Mouse (Mus musculus) heart, adult 2 months (tissue): ENCODE data around the gene Gal3st3. TPM values are rescaled to one million over a fixed set of nuclear protein-coding genes. Genes with fewer than 3 reads are reported as not detected.
"Not testable (repeated sequence)": the region's sequence is repeated elsewhere in the genome, so short reads cannot be mapped to it uniquely, and the experiment has no call there.

Experiments used
- DNase-seq, 2 experiments: peaks; one replicate each; pipeline ENCODE4 v3.0.0; 2021
- H3K27ac ChIP-seq: fragments of 200-600 bp; 2 replicates; pipeline ENCODE4 v1.8.1; 2022
- H3K27me3 ChIP-seq: fragments of 200-500 bp; 2 replicates; pipeline ENCODE4 v1.6.1; 2012; ENCODE audit warnings: mild to moderate bottlenecking, low read length, inconsistent platforms, mixed read lengths; ENCODE audit not compliant: control insufficient read depth, insufficient read depth
- H3K36me3 ChIP-seq: fragments of 200-500 bp; 2 replicates; pipeline ENCODE4 v1.6.1; 2012; ENCODE audit warnings: low read length, inconsistent platforms; ENCODE audit not compliant: control insufficient read depth, insufficient read depth
- H3K4me1 ChIP-seq: fragments of 200-500 bp; 2 replicates; pipeline ENCODE4 v1.6.1; 2011; ENCODE audit warnings: low read length; ENCODE audit not compliant: control insufficient read depth, insufficient read depth
- H3K4me3 ChIP-seq: fragments of 200-600 bp; 2 replicates; pipeline ENCODE4 v1.8.1; 2022
- H3K79me2 ChIP-seq: fragments of 200-500 bp; replicated peaks from 2 replicates; pipeline ENCODE4 v1.6.1; 2012; ENCODE audit warnings: mild to moderate bottlenecking, inconsistent platforms, low read length, moderate library complexity, mixed read lengths; ENCODE audit not compliant: control insufficient read depth, insufficient read depth
- H3K9ac ChIP-seq: fragments of 200-500 bp; 2 replicates; pipeline ENCODE4 v1.6.1; 2012; ENCODE audit warnings: low read depth, mild to moderate bottlenecking, control low read depth, inconsistent platforms, low read length, mixed read lengths
- CTCF ChIP-seq: fragments of 200-600 bp; IDR thresholded peaks from 2 replicates; pipeline ENCODE4 v1.8.1; 2022; ENCODE audit warnings: antibody characterized with exemption, mild to moderate bottlenecking, moderate library complexity
- EP300 ChIP-seq: fragments of 200-500 bp; IDR thresholded peaks from 2 replicates; pipeline ENCODE4 v1.6.1; 2011; ENCODE audit warnings: low read depth, low read length, control low read depth; ENCODE audit not compliant: insufficient read depth
- POLR2A ChIP-seq: fragments of 200-500 bp; IDR thresholded peaks from 2 replicates; pipeline ENCODE4 v1.6.1; 2011; ENCODE audit warnings: mild to moderate bottlenecking, low read depth, low read length, control low read depth; ENCODE audit not compliant: insufficient read depth
- WGBS: fragments of 180-500 bp; shearing (Covaris S2); methylation state at CpG from one replicate; pipeline ENCODE4 v1.1.7; 2018; 5-methylcytosine and 5-hydroxymethylcytosine counted together
- intact Hi-C: fragments of 180-260 bp; cut with DNase I; formaldehyde crosslinking; loops from one replicate; pipeline ENCODE4 v1.15.1; 2025
- polyA plus RNA-seq: library from polyadenylated mRNA; depleted of rRNA; stranded (reverse); fragments of >200 nt; gene quantifications from 2 replicates; pipeline ENCODE4 v1.2.3, GENCODE M21; 2012
- total RNA-seq, 2 experiments: library from RNA; stranded (reverse); gene quantifications; 2 replicates each; pipeline ENCODE4 v1.2.3; 2021

Gal3st3 gene
- total and polyA plus RNA-seq, 3 experiments = 27.2 to 36.1 (median 29.9) TPM

DNA sequence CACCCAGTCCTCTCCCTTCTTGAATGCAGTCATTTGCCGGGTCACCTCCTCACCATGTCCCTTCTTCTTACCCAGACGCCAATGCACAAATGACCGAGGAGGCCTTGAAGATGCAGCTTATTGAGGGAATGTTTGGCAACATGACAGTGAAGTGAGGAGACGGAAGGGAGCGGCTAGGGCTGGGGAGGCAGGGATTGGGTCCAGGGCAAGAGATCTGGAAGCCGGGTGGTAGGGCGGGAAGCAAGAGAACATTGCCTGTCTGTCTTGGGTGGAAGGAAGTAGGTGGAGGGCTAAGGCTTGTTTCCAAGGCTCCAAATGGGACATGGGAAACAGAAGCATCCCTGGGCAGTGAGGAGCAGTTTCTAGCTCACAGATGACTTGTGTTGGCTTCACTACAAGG lies 43.2 kb downstream of the Gal3st3 start:
- DNase-seq = peak; percentile 46 to 64
- WGBS = 39% methylated on average over 7 of the region's 7 CpGs
- H3K27ac ChIP-seq = peak overlapping the region; percentile 62

DNA sequence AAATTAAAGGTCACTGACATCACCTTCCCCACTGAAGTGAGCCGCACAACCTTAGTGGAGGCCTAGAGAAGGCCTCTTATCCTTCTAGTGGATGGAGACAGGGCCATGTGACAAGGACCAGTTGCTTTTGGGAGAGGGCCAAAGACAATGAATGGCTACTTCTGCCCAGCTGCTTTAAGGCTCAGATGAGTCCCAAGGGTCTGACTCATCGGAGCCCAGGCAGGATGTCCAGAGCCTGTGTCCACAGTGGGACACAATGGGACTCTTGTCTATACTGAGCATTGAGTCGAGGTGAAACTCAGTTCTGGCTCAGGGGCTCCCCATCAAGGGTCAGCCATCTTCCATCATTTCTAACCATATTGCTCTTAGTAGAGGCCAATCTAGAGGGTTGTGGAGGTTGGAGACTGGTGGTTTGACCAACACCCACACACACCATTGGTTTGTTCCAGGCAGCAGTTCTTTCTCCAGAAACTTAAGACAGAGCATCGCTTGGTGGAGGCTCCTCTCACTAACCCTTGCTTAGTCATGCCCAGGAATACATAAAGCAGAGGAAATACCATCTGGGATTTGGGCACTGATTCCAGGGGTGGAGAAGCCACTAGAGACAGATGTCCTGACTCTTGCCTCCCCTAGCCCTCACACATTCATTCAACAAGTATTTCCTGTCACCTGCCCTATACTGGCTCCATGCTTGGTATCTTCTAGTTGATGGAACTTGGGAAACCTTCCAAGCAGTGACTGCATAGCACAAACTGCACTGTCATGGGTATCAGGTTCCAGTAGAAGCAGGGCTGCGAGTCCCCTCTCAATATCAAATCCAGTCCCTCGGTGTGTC lies 47.4 kb downstream of the Gal3st3 start:
- Histone ChIP-seq H3K9ac (no peak overlapping the region), H3K36me3 (no peaks in the 10 kb centered on the region), H3K4me1 (peaks cover 20% of the 10 kb centered on the region), H3K27me3 (no peaks in the 10 kb centered on the region), H3K79me2 (no peaks in the 10 kb centered on the region), H3K27ac (peak overlapping the region; percentile 75), H3K4me3 (no peak overlapping the region)
- TF ChIP-seq POLR2A (peak; percentile 35; the same call in 1 of the 2 replicates), CTCF (no peak), EP300 (peak; percentile 69; the same call in 1 of the 2 replicates)
- peak; percentile 55 to 75 for DNase-seq
- intact Hi-C loops = loop anchor here (5.0 kb wide), 1 partner anchor 148 kb away; no protein-coding TSS in a partner anchor
- 38% methylated on average over 6 of the region's 6 CpGs for WGBS

More for the DNA sequence above, 43.2 kb downstream of the Gal3st3 start:
- no peaks in the 10 kb centered on the region for H3K27me3 ChIP-seq
- no peak overlapping the region for H3K4me3 ChIP-seq
- no peaks in the 10 kb centered on the region for H3K36me3 ChIP-seq
- intact Hi-C loops = no loop called here
- peaks cover 17% of the 10 kb centered on the region for H3K4me1 ChIP-seq
- H3K79me2 ChIP-seq = no peaks in the 10 kb centered on the region
- TF ChIP-seq EP300 = peak; percentile 46; the same call in 1 of the 2 replicates
- no peak for TF ChIP-seq CTCF
- H3K9ac ChIP-seq = no peak overlapping the region

DNA sequence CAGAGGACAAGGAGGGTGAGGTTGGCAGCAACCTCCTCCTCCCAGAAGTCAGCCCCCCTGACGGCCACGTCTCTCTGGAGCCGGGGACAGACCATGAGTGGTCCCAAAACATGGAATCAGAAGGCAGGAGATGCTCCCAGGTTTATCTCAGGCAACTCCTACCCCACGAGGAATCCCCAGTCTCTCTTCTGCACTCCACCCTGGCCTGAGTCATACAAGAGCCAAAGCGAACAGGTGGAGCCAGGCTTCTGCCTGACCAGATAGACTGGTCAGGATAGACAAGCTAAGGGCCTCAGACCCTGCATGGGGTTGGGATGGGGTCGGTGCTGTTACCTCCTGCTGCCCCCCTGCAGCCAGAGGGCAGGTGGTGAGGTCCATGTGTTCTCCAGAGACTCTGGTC lies 49.9 kb downstream of the Gal3st3 start:
- Histone ChIP-seq H3K27ac (no peak overlapping the region), H3K9ac (no peak overlapping the region), H3K36me3 (no peaks in the 10 kb centered on the region), H3K27me3 (no peaks in the 10 kb centered on the region), H3K4me1 (peaks cover 14% of the 10 kb centered on the region), H3K79me2 (no peaks in the 10 kb centered on the region), H3K4me3 (no peak overlapping the region)
- no peak for DNase-seq
- TF ChIP-seq POLR2A = no peak
- no peak for TF ChIP-seq CTCF
- TF ChIP-seq EP300 = no peak
- intact Hi-C loops = loop anchor here (1.0 to 5.0 kb wide), 3 partner anchors 10 to 151 kb away; no protein-coding TSS in a partner anchor
- 69% methylated on average over 6 of the region's 6 CpGs for WGBS

DNA sequence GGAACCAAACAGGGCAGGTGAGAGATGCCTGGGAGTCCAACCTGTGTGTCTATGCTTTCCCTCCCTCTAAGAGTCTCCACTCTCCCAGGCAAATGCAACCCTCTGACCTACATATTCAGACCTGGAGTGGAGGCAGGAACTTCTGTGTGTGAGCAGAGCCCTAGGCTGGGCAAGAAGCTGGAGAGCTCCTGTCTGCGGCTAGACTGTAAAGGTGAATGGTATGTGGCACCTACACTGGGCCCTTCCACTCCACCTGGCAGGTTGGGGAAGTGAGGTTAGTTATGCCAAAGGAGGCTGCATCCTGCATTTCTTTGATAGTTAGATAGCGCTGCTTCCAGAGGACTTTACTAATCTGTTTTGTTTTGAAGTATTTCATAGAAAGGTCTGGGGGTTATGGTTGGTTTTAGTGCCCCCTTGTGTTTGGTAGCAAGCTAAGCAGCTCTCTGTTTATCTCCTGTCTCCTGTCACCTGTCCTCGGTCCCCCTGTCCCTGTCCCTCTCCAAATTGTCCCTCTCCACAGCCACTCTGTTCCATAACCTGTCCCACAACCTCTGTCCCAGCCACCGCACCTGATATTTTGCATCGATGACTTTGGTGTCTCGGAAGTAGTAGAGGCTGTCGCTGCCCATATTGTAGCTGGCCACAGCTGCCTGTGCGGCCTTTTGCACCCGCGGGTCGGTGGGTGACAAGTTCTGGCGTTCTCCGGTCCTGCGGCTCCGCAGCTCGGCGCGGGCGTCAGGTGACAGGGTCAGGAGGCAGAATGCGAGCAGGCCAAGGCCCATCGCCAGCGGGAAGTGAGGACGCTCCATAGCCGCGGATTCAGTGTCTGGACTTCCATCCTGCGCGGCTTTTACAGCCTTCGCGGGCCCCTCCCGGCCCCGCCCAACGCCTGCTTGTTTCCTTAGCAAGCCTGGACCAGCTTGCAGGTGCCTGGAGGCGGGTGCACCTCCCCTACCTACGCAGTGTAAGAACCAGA lies 50.7 kb downstream of the Gal3st3 start:
- Histone ChIP-seq H3K9ac (peak overlapping the region; percentile 75), H3K4me3 (peak overlapping the region; percentile 49), H3K27ac (no peak overlapping the region; the same call in 1 of the 2 replicates), H3K36me3 (no peaks in the 10 kb centered on the region), H3K4me1 (peaks cover 14% of the 10 kb centered on the region), H3K79me2 (no peaks in the 10 kb centered on the region), H3K27me3 (no peaks in the 10 kb centered on the region)
- no peak for TF ChIP-seq POLR2A
- TF ChIP-seq EP300 = 0 out of 2 replicates have a peak, but pooled peaks have one; percentile 37
- peak; percentile 83 for TF ChIP-seq CTCF
- intact Hi-C loops = loop anchor here (1.0 to 5.0 kb wide), 3 partner anchors 11 to 152 kb away; no protein-coding TSS in a partner anchor
- 6% methylated on average over 34 of the region's 34 CpGs for WGBS
- DNase-seq = peak; percentile 34 to 57

DNA sequence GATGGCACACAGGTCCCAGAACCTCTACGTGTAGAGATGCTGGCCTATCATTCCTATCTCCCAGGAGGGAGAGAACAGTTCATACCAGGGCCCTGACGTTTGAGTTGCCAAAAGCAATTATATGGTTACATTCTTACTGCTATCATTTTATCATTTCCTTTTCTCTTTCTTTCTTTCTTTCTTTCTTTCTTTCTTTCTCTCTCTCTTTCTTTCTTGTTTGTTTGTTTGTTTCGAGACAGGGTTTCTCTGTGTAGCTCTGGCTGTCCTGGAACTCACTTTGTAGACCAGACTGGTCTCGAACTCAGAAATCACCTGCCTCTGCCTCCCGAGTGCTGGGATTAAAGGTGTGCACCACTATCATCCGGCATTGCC lies 51.4 kb downstream of the Gal3st3 start, which contains the start of gene Cst6:
Cst6 (minus strand) TSS at position 73 of the 372 bp plus-strand sequence.
- H3K4me1 ChIP-seq = peaks cover 14% of the 10 kb centered on the region
- H3K9ac ChIP-seq = peak within 1 kb of the TSS; percentile 75
- not testable (repeated sequence) for H3K36me3 ChIP-seq, DNase-seq, H3K79me2 ChIP-seq, H3K27me3 ChIP-seq, H3K27ac ChIP-seq
- intact Hi-C loops = loop anchor here (2.0 to 5.0 kb wide), 2 partner anchors 47 to 152 kb away; no protein-coding TSS in a partner anchor
- whole genome bisulfite sequencing = 76% methylated on average over 6 of the region's 6 CpGs
- peak within 1 kb of the TSS; percentile 49 for H3K4me3 ChIP-seq
